Mouse (Mus musculus) adrenal gland, adult 2 months (tissue): ENCODE measurements around the gene Agt. TPM values are rescaled to one million over a fixed set of nuclear protein-coding genes. Genes with fewer than 3 reads are reported as not detected.
A peak's percentile ranks its signal among the peaks of the same experiment; 100 is the strongest.

Experiments used
- DNase-seq: peaks from one replicate; pipeline ENCODE4 v3.0.0; 2021
- long read RNA-seq: library from polyadenylated mRNA; stranded (forward); transcript quantifications from one replicate; pipeline ENCODE4 v2.0.0, GENCODE M21; 2021
- polyA plus RNA-seq: library from polyadenylated mRNA; depleted of rRNA; stranded (reverse); fragments of >200 nt; gene quantifications from 2 replicates; pipeline ENCODE4 v1.2.3, GENCODE M21; 2012; rRNA removed
- total RNA-seq, 2 experiments: library from RNA; stranded (reverse); gene quantifications; 2 replicates each; pipeline ENCODE4 v1.2.3; 2021

The Agt gene
- 10 to 100 TPM in 1 of 2 experiments, 1 to 10 TPM in 1; 4.1 to 12.3 TPM for total RNA-seq
- 17.3 and 19.6 TPM in 2 replicates for polyA plus RNA-seq
- long read RNA-seq, partial matches to known transcripts, result 0 of 3 reads
- long read RNA-seq, other reads (novel, unspliced or antisense), result 0 of 3 reads

- DNase-seq, result peak; percentile 78
Observed at GRCm38 (mm10) chr8:124569593-124569992, at the start of gene Agt. Gene Agt, minus strand, starts transcription at chr8:124569706.

- peak; percentile 39 for DNase-seq
Observed at GRCm38 (mm10) chr8:124618252-124618651, 48.7 kb upstream of the Agt start.

GRCm38 (mm10) chr8:124617266-124617869 lies 47.9 kb upstream of the Agt start:
- peak; percentile 83 for DNase-seq

GRCm38 (mm10) chr8:124614325-124614724 lies 44.8 kb upstream of the Agt start:
- no peak for DNase-seq

GRCm38 (mm10) chr8:124608972-124609353 lies 39.5 kb upstream of the Agt start:
- no peak for DNase-seq

- no peak for DNase-seq
Observed at GRCm38 (mm10) chr8:124608239-124608971, 38.9 kb upstream of the Agt start.

- DNase-seq, result no peak
Observed at GRCm38 (mm10) chr8:124604066-124604465, 34.6 kb upstream of the Agt start.

GRCm38 (mm10) chr8:124589393-124589792 lies 19.9 kb upstream of the Agt start:
- peak; percentile 78 for DNase-seq

GRCm38 (mm10) chr8:124586556-124586955 lies 17.1 kb upstream of the Agt start:
- DNase-seq, result no peak

- DNase-seq, result peak; percentile 63
Observed at GRCm38 (mm10) chr8:124585718-124586425, 16.4 kb upstream of the Agt start.

- DNase-seq, result no peak
Observed at GRCm38 (mm10) chr8:124576751-124577150, 7.2 kb upstream of the Agt start.

GRCm38 (mm10) chr8:124575811-124576210 lies 6.3 kb upstream of the Agt start, which contains the start of gene Capn9:
Gene Capn9, plus strand, starts transcription at chr8:124576111.
- DNase-seq, result no peak

GRCm38 (mm10) chr8:124573552-124574340 lies 4.2 kb upstream of the Agt start:
- peak; percentile 91 for DNase-seq

- no peak for DNase-seq
Observed at GRCm38 (mm10) chr8:124572430-124572775, 2.9 kb upstream of the Agt start.

GRCm38 (mm10) chr8:124571732-124572429 lies 2.4 kb upstream of the Agt start:
- DNase-seq, result no peak

GRCm38 (mm10) chr8:124569100-124569499 lies 406 bp downstream of the Agt start:
- DNase-seq, result no peak

- DNase-seq, result no peak
Observed at GRCm38 (mm10) chr8:124567584-124567983, 1.9 kb downstream of the Agt start.

GRCm38 (mm10) chr8:124567126-124567525 lies 2.4 kb downstream of the Agt start:
- DNase-seq, result no peak

GRCm38 (mm10) chr8:124557476-124557875 lies 12.0 kb downstream of the Agt start:
- DNase-seq, result no peak

- no peak for DNase-seq
Observed at GRCm38 (mm10) chr8:124556658-124557057, 12.8 kb downstream of the Agt start.

- no peak for DNase-seq
Observed at GRCm38 (mm10) chr8:124556164-124556563, 13.3 kb downstream of the Agt start.
